Mouse (Mus musculus): ENCODE data around the gene Acot6. TPM values are rescaled to one million over a fixed set of nuclear protein-coding genes. Genes with fewer than 3 reads are reported as not detected.
A peak's percentile ranks its signal among the peaks of the same experiment; 100 is the strongest.
"Not testable (repeated sequence)": the region's sequence is repeated elsewhere in the genome, so short reads cannot be mapped to it uniquely, and the experiment has no call there.

The Acot6 gene
- polyA plus RNA-seq (2015; fragmentation: Nextera tagmentation; extraction: Ambion mirVana), result 0.81 and 0.96 TPM in 2 replicates

DNA sequence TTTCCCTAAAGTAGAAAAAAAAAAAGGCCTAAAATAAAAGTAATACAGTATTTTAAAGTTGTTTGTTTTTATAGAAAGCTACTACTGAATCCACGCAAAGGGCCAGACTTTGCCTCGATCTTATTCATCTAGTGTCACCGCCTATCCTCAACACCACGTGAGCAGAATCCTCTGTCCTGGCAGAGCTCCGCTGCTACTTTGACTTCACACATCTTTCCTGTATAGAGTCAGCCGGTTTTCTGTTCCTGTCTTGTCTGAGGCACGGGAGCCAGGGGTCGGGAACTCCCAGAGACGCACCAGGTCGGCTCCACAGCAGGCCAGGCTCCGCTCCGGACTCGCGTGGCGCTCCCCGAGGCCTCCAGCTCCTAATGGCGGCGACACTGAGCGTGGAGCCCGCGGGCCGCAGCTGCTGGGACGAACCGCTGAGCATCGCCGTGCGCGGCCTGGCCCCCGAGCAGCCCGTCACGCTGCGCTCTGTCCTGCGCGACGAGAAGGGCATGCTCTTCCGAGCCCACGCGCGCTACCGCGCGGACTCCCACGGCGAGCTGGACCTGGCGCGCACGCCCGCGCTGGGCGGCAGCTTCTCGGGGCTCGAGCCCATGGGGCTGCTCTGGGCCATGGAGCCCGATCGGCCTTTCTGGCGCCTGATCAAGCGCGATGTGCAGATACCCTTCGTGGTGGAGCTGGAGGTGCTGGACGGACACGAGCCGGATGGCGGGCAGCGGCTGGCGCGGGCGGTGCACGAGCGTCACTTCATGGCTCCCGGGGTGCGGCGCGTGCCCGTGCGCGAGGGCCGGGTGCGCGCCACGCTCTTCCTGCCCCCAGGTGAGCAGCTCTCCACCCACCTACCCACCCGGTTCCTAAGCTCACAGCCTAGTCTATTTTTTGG lies at the start of gene Acot6:
TSS of gene Acot6 (plus strand) at position 51 of the 889 bp plus-strand sequence.
- H3K9me3 ChIP-seq; H3K27me3 ChIP-seq; H3K4me1 ChIP-seq (replicated peaks); H3K36me3 ChIP-seq; H3K27ac ChIP-seq: not testable (repeated sequence)
- Histone ChIP-seq H3K4me2 (replicated peaks) (peak within 1 kb of the TSS; percentile 73), H3K4me3 (replicated peaks) (peak within 1 kb of the TSS; percentile 54), H3K9ac (replicated peaks) (peak within 1 kb of the TSS; percentile 68)
- peak; percentile 82 for ATAC-seq
- WGBS, result under 1% methylated on average over 80 of the region's 80 CpGs

DNA sequence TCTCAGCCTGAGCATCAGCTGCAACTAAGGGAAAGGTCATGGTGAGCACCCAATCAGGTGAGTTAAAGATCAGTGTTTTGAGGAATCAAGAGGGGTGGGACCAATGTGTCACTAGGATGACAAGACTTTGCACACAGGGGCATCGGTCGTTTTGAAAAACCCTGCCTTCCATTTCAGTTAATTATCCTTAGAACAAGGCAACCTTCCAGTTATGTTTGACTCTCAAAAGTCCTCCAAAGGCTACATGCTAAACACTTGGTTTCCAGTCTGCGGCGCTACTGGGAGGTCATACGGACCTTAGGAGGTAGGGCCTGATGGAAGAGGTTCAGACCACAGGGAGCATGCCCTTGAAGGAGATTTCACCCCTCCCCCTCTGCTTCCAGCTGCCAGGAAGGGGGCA lies 49.7 kb upstream of the Acot6 start:
- WGBS, result 85% methylated on average over 5 of the region's 5 CpGs
- H3K27ac ChIP-seq; H3K9ac ChIP-seq (replicated peaks); H3K4me1 ChIP-seq (replicated peaks); H3K4me2 ChIP-seq (replicated peaks); ATAC-seq; H3K36me3 ChIP-seq; H3K4me3 ChIP-seq (replicated peaks); H3K9me3 ChIP-seq: not testable (repeated sequence)
- H3K27me3 ChIP-seq, result peaks cover 26% of the 10 kb centered on the region

DNA sequence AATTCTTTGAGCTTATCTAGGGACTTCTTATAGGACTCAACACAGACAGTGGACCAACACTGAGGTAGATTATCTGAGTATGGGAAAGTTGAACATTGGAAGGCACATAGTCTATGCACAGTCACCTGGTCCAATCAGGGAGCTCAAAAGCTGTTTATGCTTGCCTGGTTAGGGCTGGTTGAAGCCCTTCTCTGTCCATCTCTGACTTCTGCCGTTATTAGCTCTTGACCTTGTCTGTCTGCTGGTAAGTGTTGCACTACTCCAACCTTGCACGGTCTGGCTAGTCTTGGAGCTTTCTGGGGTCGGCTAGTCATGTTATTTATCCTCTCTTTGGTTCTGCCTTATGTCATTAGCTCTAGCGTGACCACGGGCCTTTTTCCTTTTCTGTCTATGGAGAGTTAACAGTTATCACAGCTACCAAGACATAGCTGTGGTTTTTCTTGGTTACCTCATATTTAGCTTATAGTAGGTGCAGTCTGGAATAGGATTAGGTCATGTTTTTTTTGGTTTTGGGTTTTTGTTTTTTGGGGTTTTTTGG lies 48.4 kb upstream of the Acot6 start, which contains the start of gene Acot3:
TSS of gene Acot3 (plus strand) at position 208 of the 538 bp plus-strand sequence.
- H3K27ac ChIP-seq, result no peak within 1 kb of the TSS
- peak within 1 kb of the TSS; percentile 47 for H3K4me3 ChIP-seq (replicated peaks)
- peak within 1 kb of the TSS; percentile 77 for H3K4me2 ChIP-seq (replicated peaks)
- H3K9me3 ChIP-seq, result peaks cover 6% of the 10 kb centered on the region; the same call in 1 of the 2 replicates
- 0 out of 2 replicates have a peak within 1 kb of the TSS, but pooled peaks have one; percentile 60 for H3K9ac ChIP-seq (replicated peaks)
- no peak for ATAC-seq
- peaks cover 26% of the 10 kb centered on the region for H3K27me3 ChIP-seq
- H3K4me1 ChIP-seq (replicated peaks), result peaks cover 6% of the 10 kb centered on the region
- H3K36me3 ChIP-seq, result no peaks in the 10 kb centered on the region
- WGBS, result 75% methylated on average over 5 of the region's 5 CpGs

DNA sequence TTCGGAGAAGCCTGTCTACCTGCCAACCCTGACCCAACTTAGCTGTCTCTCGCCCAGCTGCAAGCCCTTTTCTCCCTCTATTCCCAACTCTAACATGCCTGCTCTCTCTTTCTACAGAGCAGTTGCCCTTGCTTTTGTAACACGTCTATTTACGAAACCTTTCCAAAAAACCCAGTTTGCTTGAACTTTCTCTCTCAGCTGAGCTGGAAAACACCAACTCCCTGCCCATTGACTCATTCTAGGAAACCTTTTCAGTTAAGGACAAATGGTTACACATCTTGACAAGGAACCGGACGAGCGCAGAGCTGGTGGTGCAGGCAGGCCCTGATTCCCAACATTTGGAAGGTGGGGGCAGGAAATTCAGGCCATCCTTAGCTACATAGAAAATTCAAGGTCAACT lies 47.8 kb upstream of the Acot6 start:
- Histone ChIP-seq H3K4me1 (replicated peaks) (peaks cover 6% of the 10 kb centered on the region), H3K4me2 (replicated peaks) (peak overlapping the region; percentile 77), H3K36me3 (no peaks in the 10 kb centered on the region), H3K4me3 (replicated peaks) (peak overlapping the region; percentile 47; the same call in 1 of the 2 replicates), H3K9me3 (peaks cover 6% of the 10 kb centered on the region; the same call in 1 of the 2 replicates), H3K27ac (no peak overlapping the region), H3K27me3 (peaks cover 26% of the 10 kb centered on the region), H3K9ac (replicated peaks) (no peak overlapping the region)
- no peak for ATAC-seq
- WGBS, result 90% methylated on average over 7 of the region's 7 CpGs

- Histone ChIP-seq H3K9ac (replicated peaks) (peak overlapping the region; percentile 60), H3K9me3 (peaks cover 4% of the 10 kb centered on the region; the same call in 1 of the 2 replicates), H3K4me1 (replicated peaks) (peaks cover 6% of the 10 kb centered on the region), H3K27ac (no peak overlapping the region), H3K4me2 (replicated peaks) (peak overlapping the region; percentile 77), H3K27me3 (peaks cover 26% of the 10 kb centered on the region), H3K36me3 (no peaks in the 10 kb centered on the region), H3K4me3 (replicated peaks) (peak overlapping the region; percentile 47)
- ATAC-seq, result no peak
- WGBS, result 9% methylated on average over 16 of the region's 16 CpGs
These were observed 47.3 kb upstream of the Acot6 start for GRCm38 (mm10) chr12:84053173-84053572.

DNA sequence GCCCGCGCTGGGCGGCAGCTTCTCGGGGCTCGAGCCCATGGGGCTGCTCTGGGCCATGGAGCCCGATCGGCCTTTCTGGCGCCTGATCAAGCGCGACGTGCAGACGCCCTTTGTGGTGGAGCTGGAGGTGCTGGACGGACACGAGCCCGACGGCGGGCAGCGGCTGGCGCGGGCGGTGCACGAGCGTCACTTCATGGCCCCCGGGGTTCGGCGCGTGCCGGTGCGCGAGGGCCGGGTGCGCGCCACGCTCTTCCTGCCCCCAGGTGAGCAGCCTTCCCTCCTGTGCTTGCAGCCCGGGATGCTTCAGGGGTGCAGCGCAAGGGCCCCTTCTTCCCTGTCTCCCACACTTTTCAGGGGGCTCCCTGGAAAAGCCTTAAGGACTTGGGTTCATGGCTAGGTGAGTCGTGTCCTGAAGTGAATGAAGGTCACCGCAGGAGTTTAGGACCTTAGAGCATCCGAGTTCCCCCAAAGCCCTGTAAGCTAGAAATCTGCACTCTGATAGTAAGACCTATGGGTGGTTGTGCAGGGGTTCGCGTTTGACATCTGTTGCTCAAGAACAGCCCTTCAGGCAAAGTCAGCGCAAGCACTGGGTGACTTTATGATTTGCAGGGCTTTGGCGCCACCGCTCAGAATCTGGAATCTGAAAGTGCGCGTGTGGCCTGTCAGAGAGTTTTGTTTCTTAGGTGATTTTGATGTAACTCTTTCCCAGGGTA lies 46.6 kb upstream of the Acot6 start:
- 4% methylated on average over 41 of the region's 46 CpGs for WGBS
- Histone ChIP-seq H3K27ac (no peak overlapping the region), H3K4me2 (replicated peaks) (peak overlapping the region; percentile 77), H3K27me3 (peaks cover 26% of the 10 kb centered on the region), H3K9me3 (no peaks in the 10 kb centered on the region), H3K4me1 (replicated peaks) (peaks cover 6% of the 10 kb centered on the region), H3K4me3 (replicated peaks) (peak overlapping the region; percentile 47), H3K9ac (replicated peaks) (peak overlapping the region; percentile 60), H3K36me3 (no peaks in the 10 kb centered on the region)
- ATAC-seq, result 0 out of 2 replicates have a peak, but pooled peaks have one; percentile 17

- H3K9me3 ChIP-seq, result no peaks in the 10 kb centered on the region
- H3K4me3 ChIP-seq (replicated peaks), result no peak overlapping the region
- no peaks in the 10 kb centered on the region for H3K4me1 ChIP-seq (replicated peaks)
- ATAC-seq, result no peak
- H3K36me3 ChIP-seq, result no peaks in the 10 kb centered on the region
- H3K9ac ChIP-seq (replicated peaks), result no peak overlapping the region
- 32% methylated on average over 2 of the region's 2 CpGs for WGBS
- H3K27ac ChIP-seq, result no peak overlapping the region
- H3K27me3 ChIP-seq, result no peaks in the 10 kb centered on the region
- H3K4me2 ChIP-seq (replicated peaks), result no peak overlapping the region
These were observed 39.5 kb upstream of the Acot6 start for GRCm38 (mm10) chr12:84060946-84061345.

DNA sequence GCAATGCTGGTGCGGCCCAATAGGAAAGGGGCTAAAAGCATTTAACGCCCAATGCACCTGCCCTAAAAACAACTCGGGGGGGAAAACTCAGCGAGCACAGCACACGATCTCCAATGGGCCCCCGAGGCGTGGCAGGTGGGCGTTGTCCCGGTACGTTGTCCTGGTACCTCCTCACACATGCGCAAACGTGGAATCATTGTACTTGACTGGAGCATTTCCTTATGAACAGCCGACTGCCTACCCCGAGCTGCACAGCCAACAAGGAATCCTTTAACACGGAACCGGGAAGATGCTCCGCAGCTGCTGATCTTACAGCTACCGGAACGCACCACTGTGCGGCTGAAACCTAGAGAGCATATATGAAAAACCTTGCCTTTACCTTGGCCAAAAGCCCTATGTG lies 38.1 kb upstream of the Acot6 start:
- no peaks in the 10 kb centered on the region for H3K4me1 ChIP-seq (replicated peaks)
- H3K27ac ChIP-seq, result no peak overlapping the region
- no peak overlapping the region for H3K4me2 ChIP-seq (replicated peaks)
- no peaks in the 10 kb centered on the region for H3K27me3 ChIP-seq
- no peak overlapping the region for H3K9ac ChIP-seq (replicated peaks)
- H3K4me3 ChIP-seq (replicated peaks), result no peak overlapping the region
- no peaks in the 10 kb centered on the region for H3K36me3 ChIP-seq
- ATAC-seq, result no peak
- 91% methylated on average over 20 of the region's 20 CpGs for WGBS
- H3K9me3 ChIP-seq, result no peaks in the 10 kb centered on the region

- ATAC-seq, result no peak
- H3K4me3 ChIP-seq (replicated peaks), result no peak overlapping the region
- 76% methylated on average over 5 of the region's 5 CpGs for WGBS
- H3K9ac ChIP-seq (replicated peaks), result no peak overlapping the region
- no peaks in the 10 kb centered on the region for H3K4me1 ChIP-seq (replicated peaks)
- H3K4me2 ChIP-seq (replicated peaks), result no peak overlapping the region
- no peaks in the 10 kb centered on the region for H3K9me3 ChIP-seq
- no peaks in the 10 kb centered on the region for H3K36me3 ChIP-seq
- H3K27ac ChIP-seq, result no peak overlapping the region
- H3K27me3 ChIP-seq, result peaks cover 5% of the 10 kb centered on the region
These were observed 37.2 kb upstream of the Acot6 start for GRCm38 (mm10) chr12:84063228-84063627.

DNA sequence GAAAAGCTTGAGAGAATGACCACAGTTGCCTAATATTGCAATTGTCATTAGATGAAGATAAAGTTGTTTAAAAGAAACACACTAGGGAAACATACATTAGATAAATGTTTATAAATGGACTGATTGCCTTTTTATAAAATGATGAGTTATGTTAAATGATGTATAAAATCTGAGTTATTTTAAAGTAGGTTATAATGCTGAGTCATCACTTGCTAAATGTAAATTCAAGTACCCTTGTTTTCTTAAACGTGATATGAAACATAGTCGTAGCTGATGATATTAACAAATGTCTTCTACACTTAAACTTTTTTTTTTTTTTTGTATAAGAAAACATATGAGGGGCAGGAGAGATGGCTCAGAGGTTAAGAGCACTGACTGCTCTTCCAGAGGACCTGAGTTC lies 36.6 kb upstream of the Acot6 start:
- H3K4me1 ChIP-seq (replicated peaks), result no peaks in the 10 kb centered on the region
- no peak overlapping the region for H3K9ac ChIP-seq (replicated peaks)
- WGBS, result 85% methylated on average over 2 of the region's 2 CpGs
- H3K36me3 ChIP-seq, result no peaks in the 10 kb centered on the region
- H3K27ac ChIP-seq, result no peak overlapping the region
- ATAC-seq, result no peak
- H3K4me2 ChIP-seq (replicated peaks), result no peak overlapping the region
- H3K27me3 ChIP-seq, result peaks cover 11% of the 10 kb centered on the region
- no peak overlapping the region for H3K4me3 ChIP-seq (replicated peaks)
- no peaks in the 10 kb centered on the region for H3K9me3 ChIP-seq

GRCm38 (mm10) chr12:84064621-84065020 lies 35.8 kb upstream of the Acot6 start:
- 0 out of 2 replicates have a peak, but pooled peaks cover under 1% of the 10 kb centered on the region for H3K4me1 ChIP-seq (replicated peaks)
- H3K9me3 ChIP-seq, result no peaks in the 10 kb centered on the region
- H3K9ac ChIP-seq (replicated peaks), result no peak overlapping the region
- WGBS, result 73% methylated on average over 8 of the region's 8 CpGs
- no peaks in the 10 kb centered on the region for H3K36me3 ChIP-seq
- peaks cover 18% of the 10 kb centered on the region for H3K27me3 ChIP-seq
- no peak overlapping the region for H3K4me2 ChIP-seq (replicated peaks)
- ATAC-seq, result no peak
- no peak overlapping the region for H3K27ac ChIP-seq
- no peak overlapping the region for H3K4me3 ChIP-seq (replicated peaks)

- H3K4me2 ChIP-seq (replicated peaks), result no peak overlapping the region
- no peak for ATAC-seq
- peaks cover 33% of the 10 kb centered on the region for H3K27me3 ChIP-seq
- no peak overlapping the region for H3K4me3 ChIP-seq (replicated peaks)
- H3K9me3 ChIP-seq, result no peaks in the 10 kb centered on the region
- no peak overlapping the region for H3K27ac ChIP-seq
- H3K36me3 ChIP-seq, result no peaks in the 10 kb centered on the region
- H3K4me1 ChIP-seq (replicated peaks), result 0 out of 2 replicates have a peak, but pooled peaks cover 3% of the 10 kb centered on the region
- no peak overlapping the region for H3K9ac ChIP-seq (replicated peaks)
- WGBS, result 80% methylated on average over 4 of the region's 4 CpGs
These were observed 32.7 kb upstream of the Acot6 start for GRCm38 (mm10) chr12:84067752-84068151.
